Mouse (Mus musculus) heart, embryonic 14.5 days (tissue): ENCODE measurements around the gene Larp1b. TPM values are rescaled to one million over a fixed set of nuclear protein-coding genes. Genes with fewer than 3 reads are reported as not detected.

ENCODE experiments used
- ATAC-seq: fragments of 200-750 bp; cut with Nextera tagmentation; 2 replicates; pipeline ENCODE4 v1.8.0; 2017; ENCODE audit warnings: low read depth, moderate TSS enrichment; ENCODE audit not compliant: insufficient number of reproducible peaks, insufficient read depth, low FRiP score
- H3K27ac ChIP-seq, 2 experiments: fragments of 200-500 bp in 1 of 2; fragments of 300-500 bp in 1 of 2; sonication (generic) in 1 of 2; replicated peaks in 1 of 2; 2 replicates each; pipeline ENCODE4 v1.5.1; 2012 to 2014; ENCODE audit warnings: low read depth in 2 of 2, low read length in 2 of 2, control low read depth in 1 of 2, mild to moderate bottlenecking in 1 of 2, mixed read lengths in 1 of 2; ENCODE audit not compliant: control insufficient read depth in 1 of 2, insufficient read depth in 1 of 2
- H3K27me3 ChIP-seq: fragments of 300-500 bp; sonication (generic); 2 replicates; pipeline ENCODE4 v1.6.1; 2014; ENCODE audit warnings: mild to moderate bottlenecking, low read length, control low read depth; ENCODE audit not compliant: control insufficient read depth, insufficient read depth
- H3K36me3 ChIP-seq: fragments of 300-500 bp; sonication (generic); 2 replicates; pipeline ENCODE4 v1.6.1; 2014; ENCODE audit warnings: mild to moderate bottlenecking, control low read depth, low read length, mixed read lengths; ENCODE audit not compliant: control insufficient read depth, insufficient read depth
- H3K4me1 ChIP-seq, 2 experiments: fragments of 200-500 bp in 1 of 2; fragments of 300-500 bp in 1 of 2; sonication (generic) in 1 of 2; 2 replicates each; pipeline ENCODE4 v1.6.1; 2012 to 2014; ENCODE audit warnings: low read length in 2 of 2, control low read depth in 1 of 2, mixed read lengths in 1 of 2; ENCODE audit not compliant: control insufficient read depth in 2 of 2, insufficient read depth in 2 of 2
- H3K4me2 ChIP-seq: fragments of 300-500 bp; sonication (generic); 2 replicates; pipeline ENCODE4 v1.6.1; 2014; ENCODE audit warnings: mild to moderate bottlenecking, low read length
- H3K4me3 ChIP-seq, 2 experiments: fragments of 200-500 bp in 1 of 2; fragments of 300-500 bp in 1 of 2; sonication (generic) in 1 of 2; 2 replicates each; pipeline ENCODE4 v1.5.1; 2012 to 2014; ENCODE audit warnings: low read length in 2 of 2, mild to moderate bottlenecking in 2 of 2, control low read depth in 1 of 2, low read depth in 1 of 2, moderate library complexity in 1 of 2; ENCODE audit not compliant: control insufficient read depth in 1 of 2, insufficient read depth in 1 of 2
- H3K9ac ChIP-seq: fragments of 300-500 bp; sonication (generic); 2 replicates; pipeline ENCODE4 v1.6.1; 2014; ENCODE audit warnings: mild to moderate bottlenecking, low read length
- H3K9me3 ChIP-seq: fragments of 300-500 bp; sonication (generic); 2 replicates; pipeline ENCODE4 v1.6.1; 2016; ENCODE audit warnings: low read length, control low read depth; ENCODE audit not compliant: control insufficient read depth
- WGBS: fragments of 180-500 bp; shearing (Covaris S2); extraction: QIAGEN DNeasy Blood & Tissue Kit; methylation state at CpG from one replicate; pipeline ENCODE4 v1.1.7; 2014; 5-methylcytosine and 5-hydroxymethylcytosine counted together
- polyA plus RNA-seq: library from polyadenylated mRNA; unstranded; fragments of >200 nt; fragmentation: Nextera tagmentation; extraction: Ambion mirVana; gene quantifications from 2 replicates; pipeline ENCODE4 v1.2.1, GENCODE M21; 2014

Larp1b gene
- polyA plus RNA-seq, 1 experiment from 2014 or later, result 15.7 TPM

- Histone ChIP-seq H3K27me3 (no peaks in the 10 kb centered on the region), H3K36me3 (no peaks in the 10 kb centered on the region), H3K9ac (peak overlapping the region; percentile 85), H3K27ac (peak overlapping the region in 1 of 2 experiments; percentile 91; a peak in 1 of 4 replicates), H3K4me1 (peaks cover 2 to 11% of the 10 kb centered on the region in 2 experiments; a peak in 2 of 4 replicates), H3K4me2 (peak overlapping the region; percentile 97), H3K9me3 (no peaks in the 10 kb centered on the region), H3K4me3 (peak overlapping the region; percentile 71 to 82)
- 12% methylated on average over 7 of the region's 7 CpGs for WGBS
- no peak for ATAC-seq
These were observed 1.7 kb downstream of the Larp1b start for GRCm38 (mm10) chr3:40951365-40951764.

DNA sequence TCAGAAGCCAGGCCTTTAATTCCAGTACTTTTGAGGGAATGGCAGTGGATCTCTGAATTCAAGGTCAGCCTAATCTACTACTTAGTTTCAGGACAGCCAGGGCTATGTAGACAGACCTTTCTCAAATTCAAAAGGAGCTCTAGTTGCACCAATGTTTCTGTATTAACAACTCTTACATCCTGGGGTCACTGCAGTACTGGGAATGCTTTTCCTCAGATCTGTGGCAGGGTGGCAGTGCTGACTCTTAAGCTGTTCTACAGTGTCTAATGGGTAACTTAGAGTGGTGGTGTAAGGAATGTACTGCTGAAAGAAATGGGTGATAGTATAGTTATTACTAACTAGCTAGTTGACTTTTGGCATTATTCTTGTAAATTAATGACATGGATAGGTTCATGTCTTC lies 3.0 kb downstream of the Larp1b start:
- no peak overlapping the region for H3K27ac ChIP-seq
- H3K9ac ChIP-seq, result no peak overlapping the region
- no peak overlapping the region for H3K4me2 ChIP-seq
- no peaks in the 10 kb centered on the region for H3K27me3 ChIP-seq
- H3K9me3 ChIP-seq, result no peaks in the 10 kb centered on the region
- H3K4me3 ChIP-seq, result no peak overlapping the region
- no peak for ATAC-seq
- H3K36me3 ChIP-seq, result no peaks in the 10 kb centered on the region
- peaks cover 2 to 11% of the 10 kb centered on the region in 2 experiments; a peak in 2 of 4 replicates for H3K4me1 ChIP-seq

DNA sequence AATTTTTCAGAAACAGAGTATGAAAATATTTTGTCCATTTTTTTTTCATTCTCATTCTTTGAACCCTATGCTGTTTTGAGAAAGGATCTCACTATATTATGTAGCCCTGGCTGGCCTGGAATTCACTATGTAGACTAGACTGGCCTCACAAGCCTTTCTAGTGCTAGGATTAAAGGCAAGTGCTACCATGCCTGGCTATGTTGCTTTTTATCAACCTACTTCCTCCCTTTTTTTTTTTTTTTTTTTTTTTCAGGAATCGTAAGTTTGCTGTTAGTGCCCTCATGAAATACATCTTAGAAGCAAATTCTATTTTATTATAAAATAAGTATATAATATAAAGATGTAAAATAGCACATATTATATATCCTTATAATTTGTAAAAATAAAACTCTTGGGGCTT lies 5.2 kb downstream of the Larp1b start:
- 58% methylated on average over 1 of the region's 1 CpGs for WGBS
- H3K4me1 ChIP-seq, result peaks cover 0 to 7% of the 10 kb centered on the region in 2 experiments; a peak in 1 of 4 replicates
- H3K36me3 ChIP-seq, result no peaks in the 10 kb centered on the region
- no peak overlapping the region for H3K9ac ChIP-seq
- no peak for ATAC-seq
- H3K27me3 ChIP-seq, result no peaks in the 10 kb centered on the region
- H3K4me2 ChIP-seq, result no peak overlapping the region
- H3K27ac ChIP-seq, result no peak overlapping the region
- no peak overlapping the region for H3K4me3 ChIP-seq
- no peaks in the 10 kb centered on the region for H3K9me3 ChIP-seq

DNA sequence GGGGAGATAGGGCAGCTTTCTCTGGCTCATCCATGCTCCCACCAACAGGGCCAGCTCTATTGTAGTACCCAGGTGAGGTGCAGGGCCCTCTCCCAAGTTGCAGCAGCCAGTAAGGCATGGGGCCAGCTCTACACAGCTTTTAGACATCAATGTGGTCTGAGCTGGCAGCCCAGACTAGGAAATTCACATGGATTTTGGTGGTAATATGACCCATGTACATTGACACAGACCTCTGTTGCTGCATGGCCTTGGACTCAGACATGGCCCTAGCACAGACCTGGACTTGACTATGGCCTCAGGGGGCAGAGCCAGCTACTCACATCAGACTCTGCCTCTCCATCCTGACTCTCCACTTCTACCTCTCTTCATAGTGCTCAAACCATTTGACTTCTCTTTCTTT lies 9.2 kb downstream of the Larp1b start:
- H3K27ac ChIP-seq, result no peak overlapping the region
- no peaks in the 10 kb centered on the region for H3K27me3 ChIP-seq
- H3K9me3 ChIP-seq, result no peaks in the 10 kb centered on the region
- H3K9ac ChIP-seq, result no peak overlapping the region
- ATAC-seq, result no peak
- H3K4me3 ChIP-seq, result no peak overlapping the region
- H3K36me3 ChIP-seq, result no peaks in the 10 kb centered on the region
- no peaks in the 10 kb centered on the region for H3K4me1 ChIP-seq
- no peak overlapping the region for H3K4me2 ChIP-seq

DNA sequence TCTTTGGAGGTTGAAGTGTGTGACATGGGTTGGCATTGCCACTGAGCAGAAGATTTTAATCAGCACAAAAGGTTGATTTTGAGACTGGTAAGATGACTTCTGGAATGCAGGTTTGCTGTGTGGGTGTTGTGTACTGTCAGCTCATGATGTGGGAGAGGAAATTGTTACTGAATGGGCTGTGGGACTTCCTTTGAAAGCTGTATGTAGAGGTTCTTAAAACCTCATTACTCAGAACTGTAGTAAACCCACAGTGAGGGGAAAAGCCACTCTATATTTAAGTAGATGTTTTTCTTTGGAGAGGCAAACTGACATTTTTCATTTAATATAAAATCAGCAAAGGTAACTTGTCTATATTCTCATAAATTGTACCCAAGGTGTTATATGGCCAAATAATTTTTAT lies 31.1 kb downstream of the Larp1b start:
- Histone ChIP-seq H3K9me3 (no peaks in the 10 kb centered on the region), H3K4me2 (no peak overlapping the region), H3K4me3 (no peak overlapping the region), H3K27me3 (no peaks in the 10 kb centered on the region), H3K9ac (no peak overlapping the region), H3K4me1 (no peaks in the 10 kb centered on the region), H3K36me3 (no peaks in the 10 kb centered on the region), H3K27ac (no peak overlapping the region)
- ATAC-seq, result no peak

GRCm38 (mm10) chr3:40987539-40987938 lies 37.9 kb downstream of the Larp1b start:
- WGBS, result 73% methylated on average over 5 of the region's 5 CpGs
- H3K9me3 ChIP-seq, result no peaks in the 10 kb centered on the region
- H3K4me1 ChIP-seq, result no peaks in the 10 kb centered on the region
- no peaks in the 10 kb centered on the region for H3K27me3 ChIP-seq
- no peak for ATAC-seq
- no peak overlapping the region for H3K27ac ChIP-seq
- no peaks in the 10 kb centered on the region for H3K36me3 ChIP-seq
- H3K4me3 ChIP-seq, result no peak overlapping the region
- H3K9ac ChIP-seq, result no peak overlapping the region
- H3K4me2 ChIP-seq, result no peak overlapping the region

GRCm38 (mm10) chr3:40988722-40989121 lies 39.1 kb downstream of the Larp1b start:
- no peaks in the 10 kb centered on the region for H3K9me3 ChIP-seq
- H3K4me3 ChIP-seq, result no peak overlapping the region
- no peak overlapping the region for H3K9ac ChIP-seq
- H3K36me3 ChIP-seq, result no peaks in the 10 kb centered on the region
- H3K4me1 ChIP-seq, result no peaks in the 10 kb centered on the region
- no peak overlapping the region for H3K4me2 ChIP-seq
- 61% methylated on average over 2 of the region's 2 CpGs for WGBS
- H3K27me3 ChIP-seq, result no peaks in the 10 kb centered on the region
- ATAC-seq, result no peak
- no peak overlapping the region for H3K27ac ChIP-seq

DNA sequence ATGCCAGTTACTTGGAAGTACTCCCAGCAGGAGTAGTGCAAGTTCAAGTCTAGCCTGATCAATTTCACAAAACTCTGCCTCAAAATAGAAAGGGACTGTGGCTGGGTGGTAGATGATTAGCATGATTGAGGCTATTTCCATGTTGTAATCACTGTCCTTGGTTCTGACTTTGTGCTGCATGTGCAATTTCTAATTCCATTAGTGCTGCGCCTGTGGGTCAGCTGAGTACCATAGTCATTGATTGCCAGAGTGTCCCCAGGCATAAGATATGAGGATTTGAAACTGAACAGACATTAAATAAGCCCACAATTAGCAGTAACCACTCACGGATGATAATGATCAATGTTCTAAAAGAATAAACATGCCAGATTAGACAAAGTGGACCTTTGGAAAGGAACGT lies 41.9 kb downstream of the Larp1b start:
- WGBS, result 74% methylated on average over 3 of the region's 3 CpGs
- no peak overlapping the region for H3K4me2 ChIP-seq
- no peaks in the 10 kb centered on the region for H3K36me3 ChIP-seq
- H3K4me3 ChIP-seq, result no peak overlapping the region
- no peak overlapping the region for H3K9ac ChIP-seq
- no peak overlapping the region for H3K27ac ChIP-seq
- no peaks in the 10 kb centered on the region for H3K4me1 ChIP-seq
- ATAC-seq, result no peak
- H3K27me3 ChIP-seq, result no peaks in the 10 kb centered on the region
- no peaks in the 10 kb centered on the region for H3K9me3 ChIP-seq
